Mouse (Mus musculus): ENCODE results near the gene Fam219b.

Gene Fam219b

DNA sequence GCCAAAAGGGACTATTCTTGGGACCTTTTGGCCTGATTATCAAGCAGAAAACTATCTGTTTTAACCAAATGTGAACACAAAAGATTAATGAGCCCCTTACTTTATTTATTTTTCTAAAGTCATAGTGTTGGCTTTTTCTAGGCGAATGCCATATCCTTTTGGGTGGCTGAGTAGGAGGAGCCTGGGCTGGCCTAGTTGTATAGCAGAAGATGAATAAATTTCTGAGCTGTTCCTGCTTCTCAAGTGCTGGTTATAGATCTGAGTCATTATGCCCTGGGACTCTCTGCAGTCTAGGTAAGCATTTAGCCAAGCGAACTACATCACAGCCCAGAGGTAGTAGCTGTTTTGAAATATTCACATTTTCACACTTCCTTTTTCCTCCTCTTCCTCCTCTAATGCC lies 11.8 kb upstream of the Fam219b start:
- in situ Hi-C loops (cut with MboI, MseI) = no loop called here

GRCm38 (mm10) chr9:57526435-57526834 lies 10.9 kb upstream of the Fam219b start:
- in situ Hi-C loops (cut with MboI, MseI) = no loop called here

- in situ Hi-C loops (cut with MboI, MseI) = no loop called here
These were observed 5.4 kb upstream of the Fam219b start for GRCm38 (mm10) chr9:57531946-57532345.

DNA sequence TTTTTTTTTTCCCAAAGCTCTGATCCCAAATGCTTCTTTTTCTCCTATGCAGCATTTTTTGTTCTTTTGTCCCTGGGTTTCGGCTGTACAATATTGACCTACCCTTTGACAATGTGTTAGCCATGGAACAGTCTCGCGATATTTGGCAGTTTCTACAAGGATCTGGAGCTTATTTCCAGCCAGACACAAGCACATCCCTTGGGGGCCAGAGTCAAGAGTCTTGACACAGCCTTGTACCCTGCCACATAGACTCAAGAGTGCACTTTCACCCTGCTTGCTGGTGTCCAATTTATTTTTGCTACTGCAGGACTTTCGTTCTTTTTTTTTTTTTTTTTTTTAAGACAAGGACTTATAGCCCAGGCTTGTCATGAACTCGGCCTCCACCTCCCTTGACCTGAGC lies 966 bp upstream of the Fam219b start:
- in situ Hi-C loops (cut with MboI, MseI) = no loop called here

DNA sequence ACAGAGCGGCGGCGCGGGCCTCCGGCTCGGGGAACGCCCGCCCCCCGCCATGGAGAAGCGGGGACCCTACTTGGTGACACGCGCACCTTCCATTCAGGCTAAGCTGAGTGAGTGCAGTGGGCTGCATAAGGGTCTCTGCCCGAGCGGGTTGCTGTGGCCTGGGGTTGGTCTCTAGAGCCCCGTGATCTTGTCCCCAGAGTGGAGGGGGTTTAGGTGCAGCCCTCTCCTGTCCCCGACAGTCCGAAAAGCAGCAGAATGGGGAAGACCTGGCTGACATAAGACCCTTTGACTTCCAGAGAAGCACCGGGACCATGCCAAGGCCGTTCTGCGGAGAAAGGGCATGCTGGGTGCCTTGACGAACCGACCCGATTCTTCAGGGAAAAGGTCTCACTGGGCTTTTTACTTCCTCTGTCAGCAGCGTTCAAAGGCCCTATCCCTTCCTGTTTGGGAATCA lies 427 bp downstream of the Fam219b start:
- in situ Hi-C loops (cut with MboI, MseI) = no loop called here

DNA sequence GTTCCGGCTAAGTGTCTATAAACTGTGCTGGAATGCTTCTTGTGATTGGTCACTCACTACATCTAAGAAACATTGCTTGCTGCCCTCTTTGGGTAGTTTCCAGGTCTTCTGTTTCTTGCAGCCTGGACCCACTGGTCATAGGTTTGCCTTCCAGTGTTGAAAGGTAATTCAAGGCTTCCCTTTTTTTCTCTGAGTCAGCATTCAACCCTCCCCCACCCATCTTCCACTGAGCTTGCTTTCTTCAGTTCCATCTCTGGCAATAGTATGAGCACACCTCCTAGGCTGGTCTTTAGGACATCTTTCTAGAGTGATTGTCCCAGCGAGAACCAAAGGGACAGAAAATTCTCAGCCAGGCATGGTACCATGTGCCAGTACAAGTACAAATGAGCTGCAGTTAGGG lies 2.2 kb downstream of the Fam219b start:
- in situ Hi-C loops (cut with MboI, MseI) = no loop called here

DNA sequence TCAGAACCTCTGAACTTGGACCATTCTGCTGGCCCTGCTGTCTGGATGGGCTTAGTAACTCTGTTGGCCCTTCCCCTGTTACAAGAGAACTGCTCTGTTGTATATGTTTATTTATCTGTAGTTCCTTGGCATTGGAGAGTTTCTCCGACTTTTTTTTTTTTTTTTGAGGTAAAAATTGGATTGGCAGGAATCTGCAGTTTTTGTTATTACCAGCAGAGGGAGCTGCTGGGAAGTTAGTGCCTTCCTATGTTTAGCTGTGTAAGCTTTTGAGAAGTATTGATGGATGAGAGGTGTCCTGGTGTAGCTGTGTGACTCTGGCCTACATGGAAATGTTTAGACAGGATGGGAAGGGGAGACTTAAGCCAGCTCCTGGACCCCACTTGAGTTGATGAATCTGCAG lies 4.0 kb downstream of the Fam219b start:
- in situ Hi-C loops (cut with MboI, MseI) = loop anchor here (10.0 kb wide), 1 partner anchor 113 kb away; the partner anchor contains the start of gene Csk

DNA sequence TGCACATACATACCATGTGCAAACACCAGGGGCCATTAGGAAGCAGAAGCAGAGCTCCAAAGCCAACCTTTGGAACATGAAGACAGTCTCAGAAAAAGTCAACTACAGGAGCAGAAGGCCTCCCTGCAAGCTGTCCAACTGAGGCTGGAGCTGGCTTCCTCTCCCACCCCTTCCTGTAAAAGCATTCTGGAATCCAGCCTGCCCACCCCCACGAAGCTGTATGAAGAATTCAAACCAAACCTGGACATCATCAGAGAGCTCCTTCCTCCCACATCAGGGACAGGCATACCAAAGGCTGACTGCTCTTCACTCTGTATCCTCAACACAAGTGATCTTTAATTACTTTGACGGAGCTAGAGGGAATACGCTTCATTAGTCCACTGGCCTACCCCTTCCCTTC lies 6.6 kb downstream of the Fam219b start:
- in situ Hi-C loops (cut with MboI, MseI) = loop anchor here (10.0 kb wide), 1 partner anchor 111 kb away; the partner anchor contains the start of gene Csk

GRCm38 (mm10) chr9:57547287-57547686 lies 10.0 kb downstream of the Fam219b start:
- in situ Hi-C loops (cut with MboI, MseI) = loop anchor here (10.0 kb wide), 1 partner anchor 108 kb away; the partner anchor contains the start of gene Csk

DNA sequence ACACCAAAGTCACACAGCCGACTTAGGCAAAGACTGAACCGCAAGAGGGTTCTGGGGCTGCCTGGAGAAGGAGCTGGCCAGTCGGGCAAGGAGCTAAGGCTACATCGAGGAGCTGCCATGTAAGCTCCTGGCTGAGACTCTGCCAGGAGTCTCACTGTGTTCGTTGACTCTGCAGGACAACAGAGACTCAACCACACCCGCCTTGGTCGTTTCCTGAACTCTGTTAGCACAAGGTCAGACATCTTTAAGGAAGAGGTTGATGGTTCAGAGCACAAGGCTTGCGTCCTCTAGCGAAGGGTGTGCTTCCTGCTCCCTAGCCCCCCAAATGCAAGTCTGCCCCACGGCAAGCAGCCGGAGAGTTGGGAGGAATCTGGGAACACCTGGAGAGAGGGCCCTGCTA lies 10.5 kb downstream of the Fam219b start:
- in situ Hi-C loops (cut with MboI, MseI) = loop anchor here (10.0 kb wide), 1 partner anchor 107 kb away; the partner anchor contains the start of gene Csk

DNA sequence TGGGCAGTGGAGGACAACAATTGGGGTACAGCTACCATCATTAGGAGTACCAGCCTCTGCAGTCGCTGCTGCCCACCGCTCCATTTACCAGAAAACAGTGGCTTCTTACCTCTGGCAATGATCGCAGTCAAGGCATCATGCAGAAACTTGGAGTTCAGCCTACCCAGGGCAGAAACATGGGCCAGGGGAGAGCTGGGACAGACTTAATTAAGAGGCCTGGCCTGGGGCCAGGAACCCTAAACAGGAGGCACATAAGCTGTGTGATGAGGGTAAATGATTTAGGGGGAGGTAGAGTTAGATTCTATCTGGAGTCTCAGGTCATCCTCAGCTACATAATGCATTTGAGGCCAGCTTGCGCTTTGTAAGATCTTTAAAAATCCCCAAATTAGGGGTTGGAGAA lies 11.9 kb downstream of the Fam219b start:
- in situ Hi-C loops (cut with MboI, MseI) = loop anchor here (10.0 kb wide), 1 partner anchor 106 kb away; the partner anchor contains the start of gene Csk

GRCm38 (mm10) chr9:57550126-57550862 lies 13.0 kb downstream of the Fam219b start:
- in situ Hi-C loops (cut with MboI, MseI) = no loop called here

- in situ Hi-C loops (cut with MboI, MseI) = no loop called here
These were observed 15.0 kb downstream of the Fam219b start, which contains the start of gene Mpi for GRCm38 (mm10) chr9:57552139-57552887. Mpi (minus strand) TSS chr9:57552763.

DNA sequence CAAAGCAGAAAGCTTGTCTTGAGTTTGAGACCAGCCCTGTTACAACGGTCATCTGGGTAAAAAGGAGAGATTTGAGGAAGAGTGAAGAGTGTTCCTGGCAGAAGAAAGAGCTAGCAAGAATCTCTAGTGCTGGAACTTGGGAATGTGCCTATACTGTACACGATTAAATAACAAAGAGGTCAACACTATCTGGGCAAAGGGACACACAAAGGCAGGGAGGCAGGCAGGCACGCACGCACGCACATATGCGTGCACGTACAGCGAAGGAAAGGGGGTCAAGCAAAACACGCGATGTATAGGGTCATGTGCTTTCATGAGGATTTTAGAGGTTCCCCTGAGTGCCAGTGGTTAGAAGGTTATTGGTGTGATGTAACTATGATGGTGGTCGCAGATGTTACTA lies 15.8 kb downstream of the Fam219b start:
- in situ Hi-C loops (cut with MboI, MseI) = no loop called here

DNA sequence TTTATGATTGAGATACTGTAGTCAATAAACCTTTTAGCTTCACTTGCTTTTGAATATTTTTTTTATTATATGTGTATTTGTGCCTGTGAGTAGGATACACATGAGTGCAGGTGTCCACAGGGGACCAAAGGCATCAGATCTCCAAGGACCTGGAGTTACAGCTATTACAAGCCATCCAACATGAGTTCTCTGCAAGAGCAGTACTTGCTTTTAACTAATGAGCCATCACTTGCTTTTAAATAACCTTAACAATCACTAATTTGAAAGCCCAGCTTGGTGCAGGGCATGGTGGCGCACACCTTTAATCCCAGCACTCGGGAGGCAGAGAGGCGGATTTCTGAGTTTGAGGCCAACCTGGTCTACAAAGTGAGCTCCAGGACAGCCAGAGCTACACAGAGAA lies 17.4 kb downstream of the Fam219b start:
- in situ Hi-C loops (cut with MboI, MseI) = no loop called here

DNA sequence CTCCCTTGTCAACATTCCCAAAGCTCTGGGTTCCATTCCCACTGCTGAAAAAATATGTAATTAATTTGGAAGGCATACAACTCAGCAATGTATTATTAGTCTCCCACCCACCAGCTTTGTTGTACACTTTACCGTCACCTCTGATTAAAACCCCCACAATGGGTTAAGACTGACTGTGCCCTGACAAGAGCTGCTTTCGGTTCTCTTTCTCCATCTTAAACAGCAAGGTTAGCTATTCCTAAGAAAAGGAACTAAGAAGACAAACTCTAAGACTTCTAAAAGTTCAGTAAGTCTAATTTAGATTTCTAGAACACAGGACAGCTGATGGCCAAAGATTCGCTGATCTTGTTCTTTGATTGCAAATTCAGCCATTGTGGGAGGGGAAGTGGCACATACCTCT lies 19.9 kb downstream of the Fam219b start:
- in situ Hi-C loops (cut with MboI, MseI) = no loop called here

- in situ Hi-C loops (cut with MboI, MseI) = no loop called here
These were observed 21.3 kb downstream of the Fam219b start for GRCm38 (mm10) chr9:57558625-57559024.

DNA sequence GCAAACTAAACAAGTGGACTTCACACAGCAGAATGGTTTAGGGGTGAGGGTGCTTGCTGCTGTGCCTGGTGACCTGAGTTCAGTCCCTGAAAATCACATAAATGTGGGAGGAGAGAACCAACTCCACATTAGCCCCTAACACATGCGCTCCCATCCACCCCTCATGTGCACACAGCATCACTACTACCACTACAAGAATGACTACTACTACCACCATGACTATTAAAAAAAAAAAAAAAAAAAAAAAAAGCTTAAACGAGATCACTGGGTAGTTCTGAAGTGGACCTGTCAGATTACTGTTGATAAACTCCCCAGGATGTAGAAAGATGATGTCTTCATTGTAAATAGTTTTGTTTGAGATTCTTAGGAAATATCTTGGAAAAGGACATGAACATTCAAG lies 22.2 kb downstream of the Fam219b start:
- in situ Hi-C loops (cut with MboI, MseI) = no loop called here

DNA sequence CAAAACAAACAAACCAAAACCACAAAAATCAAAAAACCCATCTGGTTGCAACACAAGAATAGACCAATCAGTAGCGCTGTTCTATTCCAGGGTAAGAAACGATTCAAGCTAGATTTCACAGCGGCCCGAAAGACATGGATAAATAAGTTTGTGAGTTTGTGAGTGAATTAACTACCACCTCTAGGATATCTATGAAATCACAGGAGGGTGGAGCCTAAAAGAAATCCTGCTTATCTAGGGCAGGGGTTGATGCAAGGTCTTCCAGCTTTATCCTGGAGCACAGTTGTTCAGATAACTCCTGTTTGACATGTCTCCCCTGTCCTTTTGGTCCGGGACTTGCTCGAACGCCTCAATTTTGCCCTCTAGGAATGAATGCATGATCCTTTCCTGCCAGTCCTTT lies 22.9 kb downstream of the Fam219b start:
- in situ Hi-C loops (cut with MboI, MseI) = no loop called here

DNA sequence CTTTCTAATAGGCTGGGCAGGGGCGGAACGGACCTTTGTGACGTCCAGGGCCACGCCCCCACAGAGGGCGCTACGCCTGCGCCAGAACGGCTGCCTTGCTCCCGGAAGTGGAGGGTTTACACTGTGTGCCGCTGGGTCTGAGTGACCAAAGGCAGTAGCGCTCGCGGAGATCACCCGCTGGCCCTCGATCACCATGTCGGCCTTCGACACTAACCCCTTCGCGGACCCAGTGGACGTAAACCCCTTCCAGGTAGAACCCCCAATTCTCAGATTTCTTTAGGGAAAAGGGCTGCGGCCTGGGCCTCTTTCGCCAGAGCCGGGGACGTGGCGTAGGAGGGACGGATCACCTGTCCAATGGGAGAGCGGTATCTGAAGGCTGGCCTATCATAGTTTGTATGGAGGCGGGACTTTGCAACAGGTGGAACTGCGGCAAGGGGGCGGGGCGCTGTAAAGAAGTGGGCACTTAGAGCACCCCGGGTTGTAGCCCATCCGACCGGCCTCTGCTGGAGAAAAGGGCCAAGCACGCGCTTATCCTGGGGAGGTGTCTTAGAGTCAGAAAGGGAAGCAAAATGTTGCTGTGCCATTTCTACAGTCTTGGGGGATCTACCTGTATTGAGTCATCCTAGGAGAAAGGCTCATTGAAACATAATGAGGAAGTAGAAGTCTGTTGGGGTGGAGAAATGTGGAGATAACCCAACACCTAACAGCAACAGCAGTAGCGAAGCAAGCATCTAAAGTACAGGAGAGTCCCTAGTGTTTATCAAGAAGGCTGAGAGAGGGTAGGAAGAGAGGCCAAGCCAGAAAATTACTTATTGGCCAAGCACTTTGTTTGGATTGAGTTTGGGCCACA lies 23.8 kb downstream of the Fam219b start, which contains the start of gene Scamp2:
Gene Scamp2 (plus strand): TSS at position 83 of the 850 bp plus-strand sequence.
- in situ Hi-C loops (cut with MboI, MseI) = no loop called here

DNA sequence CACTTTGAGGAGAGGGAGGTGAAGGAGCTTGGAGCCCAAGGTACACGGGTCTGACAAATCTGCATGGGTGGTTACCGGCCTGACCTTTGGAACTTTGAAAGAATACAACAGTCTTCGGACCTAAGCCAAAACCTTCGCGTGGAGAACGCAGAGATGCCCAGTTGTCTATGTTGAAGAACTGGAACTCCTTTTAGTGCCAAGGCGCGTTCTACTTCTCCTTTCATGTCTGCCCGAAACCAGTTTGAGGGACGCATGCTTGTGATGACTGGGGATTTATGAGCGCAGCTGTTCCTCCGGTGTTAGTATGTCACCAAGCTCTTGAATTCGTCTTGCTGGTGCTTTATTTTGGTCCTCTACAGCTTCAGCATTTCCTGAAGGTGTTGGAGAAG lies 24.4 kb downstream of the Fam219b start:
- in situ Hi-C loops (cut with MboI, MseI) = no loop called here

Data from regulatory T cell (primary cell).